Mouse (Mus musculus) liver, adult 2 months (tissue): ENCODE measurements around the gene Gm39566. TPM values are rescaled to one million over a fixed set of nuclear protein-coding genes. Genes with fewer than 3 reads are reported as not detected.

Experiments
- DNase-seq: peaks from one replicate; pipeline ENCODE4 v3.0.0-alpha.2; 2011; ENCODE audit warnings: low read depth, low spot score; ENCODE audit errors: extremely low read depth
- H3K27ac ChIP-seq: fragments of 200-500 bp; replicated peaks from 2 replicates; pipeline ENCODE4 v1.5.1; 2012; ENCODE audit warnings: low read depth, mild to moderate bottlenecking, control low read depth, inconsistent platforms, low read length; ENCODE audit not compliant: insufficient read depth
- H3K27me3 ChIP-seq: fragments of 200-500 bp; 2 replicates; pipeline ENCODE4 v1.6.1; 2012; ENCODE audit warnings: mild to moderate bottlenecking, moderate library complexity, low read length, inconsistent platforms; ENCODE audit not compliant: control insufficient read depth, insufficient read depth
- H3K36me3 ChIP-seq: fragments of 200-500 bp; 2 replicates; pipeline ENCODE4 v1.6.1; 2012; ENCODE audit warnings: low read length, inconsistent platforms; ENCODE audit not compliant: control insufficient read depth, insufficient read depth
- H3K4me1 ChIP-seq: fragments of 200-500 bp; 2 replicates; pipeline ENCODE4 v1.6.1; 2011; ENCODE audit warnings: low read length; ENCODE audit not compliant: control insufficient read depth, insufficient read depth
- H3K4me3 ChIP-seq: fragments of 200-500 bp; 2 replicates; pipeline ENCODE4 v1.5.1; 2011; ENCODE audit warnings: low read depth, mild to moderate bottlenecking, control low read depth, low read length, moderate library complexity; ENCODE audit not compliant: insufficient read depth
- H3K79me2 ChIP-seq: fragments of 200-500 bp; 2 replicates; pipeline ENCODE4 v1.6.1; 2012; ENCODE audit warnings: inconsistent platforms, mild to moderate bottlenecking, low read length, moderate library complexity; ENCODE audit not compliant: control insufficient read depth, insufficient read depth
- H3K9ac ChIP-seq: fragments of 200-500 bp; 2 replicates; pipeline ENCODE4 v1.6.1; 2012; ENCODE audit warnings: low read depth, mild to moderate bottlenecking, control low read depth, inconsistent platforms, low read length
- CTCF ChIP-seq: fragments of 200-500 bp; IDR thresholded peaks from 2 replicates; pipeline ENCODE4 v1.5.1; 2011; ENCODE audit warnings: low read depth, low read length, control low read depth
- POLR2A ChIP-seq: fragments of 200-500 bp; IDR thresholded peaks from 2 replicates; pipeline ENCODE4 v1.6.1; 2011; ENCODE audit warnings: low read length, control low read depth; ENCODE audit not compliant: insufficient read depth; ENCODE audit errors: extremely low read depth
- WGBS: fragments of 180-500 bp; shearing (Covaris S2); methylation state at CpG from one replicate; pipeline ENCODE4 v1.1.7; 2018; 5-methylcytosine and 5-hydroxymethylcytosine counted together
- polyA plus RNA-seq: library from polyadenylated mRNA; depleted of rRNA; stranded (reverse); fragments of >200 nt; gene quantifications from 2 replicates; pipeline ENCODE4 v1.2.3, GENCODE M21; 2012; rRNA removed
- total RNA-seq: library from RNA; depleted of rRNA; stranded (reverse); fragments of >200 nt; gene quantifications from 2 replicates; pipeline ENCODE4 v1.2.3, GENCODE M21; 2014; rRNA removed

Gm39566 gene
- total and polyA plus RNA-seq, 2 experiments: not detected

DNA sequence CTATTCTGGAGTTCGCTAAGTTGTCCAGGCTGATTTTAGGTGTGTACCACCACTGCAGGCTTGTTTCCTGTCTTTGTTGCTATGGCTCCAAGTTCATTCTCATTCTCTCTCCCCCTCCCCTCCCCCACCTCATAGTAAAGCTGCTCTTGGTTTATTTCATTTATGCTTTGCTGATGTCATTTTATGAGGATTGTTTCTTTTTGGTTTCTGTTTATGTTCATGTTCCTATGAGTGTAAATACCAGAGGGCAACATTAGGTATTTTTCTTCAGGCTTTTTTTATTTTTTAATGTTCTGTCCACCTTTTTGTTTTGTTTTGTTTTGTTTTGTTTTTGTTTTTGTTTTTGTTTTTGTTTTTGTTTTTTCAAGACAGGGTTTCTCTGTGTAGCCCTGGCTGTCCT lies 53.2 kb downstream of the Gm39566 start, which contains the start of gene Slc35g3:
Slc35g3 (minus strand) TSS at position 101 of the 400 bp plus-strand sequence.
- peaks cover 11% of the 10 kb centered on the region; the same call in 1 of the 2 replicates for H3K79me2 ChIP-seq
- no peak for DNase-seq
- 83% methylated on average over 1 of the region's 1 CpGs for WGBS
- no peak within 1 kb of the TSS for H3K9ac ChIP-seq
- H3K27me3 ChIP-seq: no peaks in the 10 kb centered on the region
- H3K4me3 ChIP-seq: no peak within 1 kb of the TSS
- no peaks in the 10 kb centered on the region for H3K36me3 ChIP-seq
- no peak within 1 kb of the TSS for H3K27ac ChIP-seq
- peaks cover 10% of the 10 kb centered on the region; the same call in 1 of the 2 replicates for H3K4me1 ChIP-seq
- TF ChIP-seq CTCF (no peak), POLR2A (no peak)

Other genes with a start within 250 kb of the Gm39566 start
Only the 30 nearest of the 44 such genes appear.
- gene Sox15, start 160.0 kb downstream of the Gm39566 start, total RNA-seq: not detected in 2 replicates
- 0.21 TPM in 1 of 2 replicates, not detected in the other for gene Sox15, start 160.0 kb downstream of the Gm39566 start, polyA plus RNA-seq
- 49.9 and 53.5 TPM in 2 replicates for gene Mpdu1, start 152.7 kb downstream of the Gm39566 start, total RNA-seq
- gene Mpdu1, start 152.7 kb downstream of the Gm39566 start, polyA plus RNA-seq: 100 and 115 TPM in 2 replicates
- 4.5 and 6.0 TPM in 2 replicates for gene Cd68, start 149.1 kb downstream of the Gm39566 start, total RNA-seq
- 6.1 and 14.8 TPM in 2 replicates for gene Cd68, start 149.1 kb downstream of the Gm39566 start, polyA plus RNA-seq
- gene Eif4a1, start 142.9 kb downstream of the Gm39566 start, total RNA-seq: 370 and 386 TPM in 2 replicates
- 184 and 221 TPM in 2 replicates for gene Eif4a1, start 142.9 kb downstream of the Gm39566 start, polyA plus RNA-seq
- 26.2 and 31.9 TPM in 2 replicates for gene Senp3, start 133.2 kb downstream of the Gm39566 start, total RNA-seq
- gene Senp3, start 133.2 kb downstream of the Gm39566 start, polyA plus RNA-seq: 17.5 and 25.8 TPM in 2 replicates
- gene Tnfsf13, start 129.5 kb downstream of the Gm39566 start, total RNA-seq: 1.0 and 1.4 TPM in 2 replicates
- 0.58 and 1.1 TPM in 2 replicates for gene Tnfsf13, start 129.5 kb downstream of the Gm39566 start, polyA plus RNA-seq
- 2.6 and 3.0 TPM in 2 replicates for gene Tnfsf12, start 119.4 kb downstream of the Gm39566 start, total RNA-seq
- 9.5 and 18.0 TPM in 2 replicates for gene Tnfsf12, start 119.4 kb downstream of the Gm39566 start, polyA plus RNA-seq
- gene Tnfsfm13, start 119.2 kb downstream of the Gm39566 start, total RNA-seq: 2.5 and 3.4 TPM in 2 replicates
- gene Tnfsfm13, start 119.2 kb downstream of the Gm39566 start, polyA plus RNA-seq: 2.6 and 3.6 TPM in 2 replicates
- 10.0 and 12.6 TPM in 2 replicates for gene Polr2a, start 56.7 kb downstream of the Gm39566 start, total RNA-seq
- 9.9 and 10.6 TPM in 2 replicates for gene Polr2a, start 56.7 kb downstream of the Gm39566 start, polyA plus RNA-seq
- not detected in 2 replicates for gene Slc35g3, start 53.3 kb downstream of the Gm39566 start, total RNA-seq
- gene Slc35g3, start 53.3 kb downstream of the Gm39566 start, polyA plus RNA-seq: not detected in 2 replicates
- 2.6 and 4.4 TPM in 2 replicates for gene Zbtb4, start 49.4 kb downstream of the Gm39566 start, total RNA-seq
- gene Zbtb4, start 49.4 kb downstream of the Gm39566 start, polyA plus RNA-seq: 8.2 and 9.7 TPM in 2 replicates
- 0.46 and 0.54 TPM in 2 replicates for gene Chrnb1, start 19.4 kb downstream of the Gm39566 start, total RNA-seq
- gene Chrnb1, start 19.4 kb downstream of the Gm39566 start, polyA plus RNA-seq: 0.28 and 0.35 TPM in 2 replicates
- 0.18 and 0.20 TPM in 2 replicates for gene Fgf11, start 13.4 kb downstream of the Gm39566 start, total RNA-seq
- gene Fgf11, start 13.4 kb downstream of the Gm39566 start, polyA plus RNA-seq: 0.33 and 0.34 TPM in 2 replicates
- 2.3 and 2.4 TPM in 2 replicates for gene Tmem102, start 9.7 kb downstream of the Gm39566 start, total RNA-seq
- gene Tmem102, start 9.7 kb downstream of the Gm39566 start, polyA plus RNA-seq: 13.5 and 15.7 TPM in 2 replicates
- gene Spem2, start 3.2 kb upstream of the Gm39566 start, total RNA-seq: not detected in 2 replicates
- not detected in 2 replicates for gene Spem2, start 3.2 kb upstream of the Gm39566 start, polyA plus RNA-seq
- gene Spem1, start 6.9 kb upstream of the Gm39566 start, total RNA-seq: not detected in 2 replicates
- 0.09 TPM in 1 of 2 replicates, not detected in the other for gene Spem1, start 6.9 kb upstream of the Gm39566 start, polyA plus RNA-seq
- gene Nlgn2, start 22.5 kb upstream of the Gm39566 start, total RNA-seq: 0.18 and 0.34 TPM in 2 replicates
- gene Nlgn2, start 22.5 kb upstream of the Gm39566 start, polyA plus RNA-seq: 0.93 and 1.9 TPM in 2 replicates
- gene Tmem256, start 23.2 kb upstream of the Gm39566 start, total RNA-seq: 326 and 353 TPM in 2 replicates
- 284 and 370 TPM in 2 replicates for gene Tmem256, start 23.2 kb upstream of the Gm39566 start, polyA plus RNA-seq
- gene Plscr3, start 31.1 kb upstream of the Gm39566 start, total RNA-seq: 1.5 and 2.6 TPM in 2 replicates
- gene Plscr3, start 31.1 kb upstream of the Gm39566 start, polyA plus RNA-seq: 18.5 and 19.3 TPM in 2 replicates
- gene Tnk1, start 43.4 kb upstream of the Gm39566 start, total RNA-seq: 0.07 and 0.18 TPM in 2 replicates
- gene Tnk1, start 43.4 kb upstream of the Gm39566 start, polyA plus RNA-seq: 0.17 TPM in 2 replicates
- gene Tmem95, start 62.7 kb upstream of the Gm39566 start, total RNA-seq: not detected in 2 replicates
- not detected in 2 replicates for gene Tmem95, start 62.7 kb upstream of the Gm39566 start, polyA plus RNA-seq
- gene Kctd11, start 66.1 kb upstream of the Gm39566 start, total RNA-seq: 0.65 and 1.0 TPM in 2 replicates
- 0.68 and 1.6 TPM in 2 replicates for gene Kctd11, start 66.1 kb upstream of the Gm39566 start, polyA plus RNA-seq
- gene Acap1, start 80.2 kb upstream of the Gm39566 start, total RNA-seq: 1.2 and 1.9 TPM in 2 replicates
- gene Acap1, start 80.2 kb upstream of the Gm39566 start, polyA plus RNA-seq: 2.3 and 3.3 TPM in 2 replicates
- gene 2810408A11Rik, start 85.7 kb upstream of the Gm39566 start, total RNA-seq: 0.13 and 0.18 TPM in 2 replicates
- gene 2810408A11Rik, start 85.7 kb upstream of the Gm39566 start, polyA plus RNA-seq: 0.06 and 0.11 TPM in 2 replicates
- 10.1 and 14.0 TPM in 2 replicates for gene Neurl4, start 85.8 kb upstream of the Gm39566 start, total RNA-seq
- gene Neurl4, start 85.8 kb upstream of the Gm39566 start, polyA plus RNA-seq: 12.6 and 20.7 TPM in 2 replicates
- gene Gps2, start 98.6 kb upstream of the Gm39566 start, total RNA-seq: 7.0 and 8.5 TPM in 2 replicates
- gene Gps2, start 98.6 kb upstream of the Gm39566 start, polyA plus RNA-seq: 32.3 and 41.0 TPM in 2 replicates
- 321 and 404 TPM in 2 replicates for gene Eif5a, start 106.7 kb upstream of the Gm39566 start, total RNA-seq
- 374 and 408 TPM in 2 replicates for gene Eif5a, start 106.7 kb upstream of the Gm39566 start, polyA plus RNA-seq
- gene Ybx2, start 120.5 kb upstream of the Gm39566 start, total RNA-seq: not detected in 2 replicates
- gene Ybx2, start 120.5 kb upstream of the Gm39566 start, polyA plus RNA-seq: 0.20 TPM in 1 of 2 replicates, not detected in the other
- gene Slc2a4, start 132.9 kb upstream of the Gm39566 start, total RNA-seq: 0.60 and 0.83 TPM in 2 replicates
- gene Slc2a4, start 132.9 kb upstream of the Gm39566 start, polyA plus RNA-seq: 0.39 and 0.58 TPM in 2 replicates
- gene Cldn7, start 149.5 kb upstream of the Gm39566 start, total RNA-seq: 0.20 and 0.37 TPM in 2 replicates
- gene Cldn7, start 149.5 kb upstream of the Gm39566 start, polyA plus RNA-seq: 0.26 and 0.46 TPM in 2 replicates